Mouse (Mus musculus) bone marrow macrophage, adult 2 months (primary cell): ENCODE data around the gene Dntt.

Experiments
- CTCF ChIP-seq: IDR thresholded peaks from 2 replicates; pipeline ENCODE4 v1.5.1; 2012; ENCODE audit warnings: low read depth, mild to moderate bottlenecking, low read length, moderate library complexity
- POLR2A ChIP-seq: IDR thresholded peaks from 2 replicates; pipeline ENCODE4 v1.6.1; 2012; ENCODE audit warnings: mild to moderate bottlenecking, low read depth, low read length, borderline replicate concordance

DNA sequence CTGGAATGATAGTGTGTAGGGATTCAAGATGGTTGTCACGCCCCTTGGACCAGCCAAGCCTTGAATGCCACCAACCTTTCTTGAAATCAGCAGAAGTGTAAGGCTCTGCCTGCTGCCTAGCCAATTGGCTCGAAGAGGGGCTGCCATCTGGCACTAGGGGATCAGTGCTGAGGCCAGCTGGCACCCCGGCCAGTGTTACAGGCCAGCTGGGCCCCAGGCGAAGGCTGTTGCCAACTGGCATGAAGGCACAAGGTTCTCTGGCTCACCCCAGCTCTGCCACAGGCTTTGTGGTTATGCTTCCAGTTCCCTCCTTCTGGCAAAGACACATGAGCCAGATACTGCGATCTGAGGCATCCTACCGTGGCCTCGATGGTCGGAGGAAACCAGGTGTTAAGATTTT, 72.3 kb downstream of the Dntt start:
- TF ChIP-seq CTCF (no peak), POLR2A (no peak)
